Mouse (Mus musculus) 3T3-L1 (cell line): ENCODE measurements around the gene Plekha5.

Experiments used
- DNase-seq: peaks from one replicate; pipeline ENCODE4 v3.0.0-alpha.2; 2015; ENCODE audit warnings: low read depth, low spot score

The Plekha5 gene

GRCm38 (mm10) chr6:140455851-140456250, 32.0 kb downstream of the Plekha5 start:
- DNase-seq, result no peak

GRCm38 (mm10) chr6:140456393-140457163, 32.7 kb downstream of the Plekha5 start:
- DNase-seq, result no peak

- DNase-seq, result no peak
Measured at GRCm38 (mm10) chr6:140460398-140460797, 36.5 kb downstream of the Plekha5 start.

GRCm38 (mm10) chr6:140464818-140465217, 41.0 kb downstream of the Plekha5 start:
- no peak for DNase-seq

- peak; percentile 59 for DNase-seq
Measured at GRCm38 (mm10) chr6:140465946-140466646, 42.2 kb downstream of the Plekha5 start.

- DNase-seq, result no peak
Measured at GRCm38 (mm10) chr6:140466841-140467240, 43.0 kb downstream of the Plekha5 start.

- DNase-seq, result no peak
Measured at GRCm38 (mm10) chr6:140467851-140468250, 44.0 kb downstream of the Plekha5 start.

- no peak for DNase-seq
Measured at GRCm38 (mm10) chr6:140469791-140470190, 45.9 kb downstream of the Plekha5 start.

- DNase-seq, result no peak
Measured at GRCm38 (mm10) chr6:140471751-140472150, 47.9 kb downstream of the Plekha5 start.

- peak; percentile 84 for DNase-seq
Measured at GRCm38 (mm10) chr6:140472345-140472744, 48.5 kb downstream of the Plekha5 start.

GRCm38 (mm10) chr6:140475393-140476087, 51.7 kb downstream of the Plekha5 start:
- peak; percentile 49 for DNase-seq

- no peak for DNase-seq
Measured at GRCm38 (mm10) chr6:140476981-140477380, 53.1 kb downstream of the Plekha5 start.

GRCm38 (mm10) chr6:140478031-140478430, 54.2 kb downstream of the Plekha5 start:
- peak; percentile 31 for DNase-seq

- DNase-seq, result no peak
Measured at GRCm38 (mm10) chr6:140478943-140479342, 55.1 kb downstream of the Plekha5 start.

- no peak for DNase-seq
Measured at GRCm38 (mm10) chr6:140480425-140481081, 56.7 kb downstream of the Plekha5 start.

- peak; percentile 79 for DNase-seq
Measured at GRCm38 (mm10) chr6:140481701-140482460, 58.0 kb downstream of the Plekha5 start.

- no peak for DNase-seq
Measured at GRCm38 (mm10) chr6:140484170-140484569, 60.3 kb downstream of the Plekha5 start.

- no peak for DNase-seq
Measured at GRCm38 (mm10) chr6:140485636-140486035, 61.8 kb downstream of the Plekha5 start.

GRCm38 (mm10) chr6:140486685-140487084, 62.8 kb downstream of the Plekha5 start:
- no peak for DNase-seq

- DNase-seq, result peak; percentile 85
Measured at GRCm38 (mm10) chr6:140487489-140487888, 63.6 kb downstream of the Plekha5 start.

GRCm38 (mm10) chr6:140488673-140489072, 64.8 kb downstream of the Plekha5 start:
- no peak for DNase-seq
